Mouse (Mus musculus) liver, adult (tissue): ENCODE data around the gene Gm6096.
A peak's percentile ranks its signal among the peaks of the same experiment; 100 is the strongest.

Experiments used
- GATA4 ChIP-seq: IDR thresholded peaks from 2 replicates; pipeline ENCODE4 v1.6.1; 2014; ENCODE audit warnings: mild to moderate bottlenecking, low read length; ENCODE audit not compliant: insufficient replicate concordance

Gene Gm6096

GRCm38 (mm10) chr7:34230116-34230515 lies 20.7 kb upstream of the Gm6096 start, which contains the start of gene Gpi1:
Gpi1 (minus strand) TSS chr7:34230336.
- peak; percentile 35; the same call in 1 of the 2 replicates for TF ChIP-seq GATA4

- peak; percentile 80; the same call in 1 of the 2 replicates for TF ChIP-seq GATA4
These were observed 17.8 kb upstream of the Gm6096 start for GRCm38 (mm10) chr7:34232785-34233725.

- no peak for TF ChIP-seq GATA4
These were observed 16.8 kb upstream of the Gm6096 start for GRCm38 (mm10) chr7:34233909-34234609.

- no peak for TF ChIP-seq GATA4
These were observed 16.0 kb upstream of the Gm6096 start for GRCm38 (mm10) chr7:34234610-34235561.

GRCm38 (mm10) chr7:34235602-34236001 lies 15.2 kb upstream of the Gm6096 start:
- no peak for TF ChIP-seq GATA4

GRCm38 (mm10) chr7:34238086-34238485 lies 12.8 kb upstream of the Gm6096 start:
- TF ChIP-seq GATA4: no peak

- TF ChIP-seq GATA4: no peak
These were observed 8.7 kb upstream of the Gm6096 start for GRCm38 (mm10) chr7:34242176-34242575.

- no peak for TF ChIP-seq GATA4
These were observed 3.9 kb upstream of the Gm6096 start for GRCm38 (mm10) chr7:34246870-34247499.

GRCm38 (mm10) chr7:34252030-34252429 lies 1.2 kb downstream of the Gm6096 start:
- no peak for TF ChIP-seq GATA4

- no peak for TF ChIP-seq GATA4
These were observed 4.3 kb downstream of the Gm6096 start for GRCm38 (mm10) chr7:34255137-34255536.

- no peak for TF ChIP-seq GATA4
These were observed 5.1 kb downstream of the Gm6096 start for GRCm38 (mm10) chr7:34255916-34256315.

- no peak for TF ChIP-seq GATA4
These were observed 6.4 kb downstream of the Gm6096 start for GRCm38 (mm10) chr7:34257279-34257678.

GRCm38 (mm10) chr7:34258407-34258806 lies 7.6 kb downstream of the Gm6096 start:
- no peak for TF ChIP-seq GATA4

GRCm38 (mm10) chr7:34263437-34263836 lies 12.6 kb downstream of the Gm6096 start:
- TF ChIP-seq GATA4: no peak
